Mouse (Mus musculus): ENCODE measurements around the gene Inhbc.
A peak's percentile ranks its signal among the peaks of the same experiment; 100 is the strongest.

The Inhbc gene

DNA sequence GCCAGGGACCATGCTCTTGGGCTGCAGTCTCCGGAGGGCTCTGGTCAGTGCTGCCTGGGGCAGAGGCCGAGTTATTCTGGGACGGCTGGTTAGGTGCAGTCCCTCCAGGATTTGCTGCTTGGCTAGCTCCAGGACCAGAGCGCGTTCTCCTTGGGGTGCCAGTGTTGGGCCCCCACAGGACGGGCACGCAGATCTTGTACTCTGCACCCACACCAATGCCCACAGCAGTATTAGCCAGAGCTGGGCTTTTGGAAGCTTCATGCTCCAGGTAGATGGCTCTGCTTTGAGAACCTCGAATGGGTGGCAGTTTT lies 19.0 kb downstream of the Inhbc start:
- no peak for DNase-seq

GRCm38 (mm10) chr10:127350594-127351284 lies 19.5 kb downstream of the Inhbc start:
- DNase-seq, result peak; percentile 80 to 89

GRCm38 (mm10) chr10:127349810-127350209 lies 20.4 kb downstream of the Inhbc start:
- DNase-seq, result no peak

- DNase-seq, result no peak
These were observed 21.3 kb downstream of the Inhbc start for GRCm38 (mm10) chr10:127348957-127349356.

- no peak for DNase-seq
These were observed 24.1 kb downstream of the Inhbc start for GRCm38 (mm10) chr10:127346173-127346572.

DNA sequence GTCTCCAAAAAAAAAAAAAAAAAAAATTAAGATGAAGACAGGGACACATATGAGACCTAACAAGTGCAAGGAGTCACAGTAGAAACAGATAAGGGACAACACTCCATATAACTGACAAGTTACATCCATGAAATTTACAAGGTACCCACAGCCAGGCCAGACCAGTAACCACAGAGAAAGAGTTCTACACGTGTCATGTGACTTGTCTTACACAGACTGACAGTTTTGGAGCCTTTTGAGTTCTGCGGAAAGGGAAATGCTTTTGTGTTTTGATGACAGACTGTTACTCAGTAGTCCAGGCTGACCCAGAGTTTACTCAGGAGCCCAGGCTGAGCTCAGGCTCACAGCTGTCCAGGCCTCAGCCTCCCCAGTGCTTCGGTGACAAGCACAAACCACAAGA lies 27.2 kb downstream of the Inhbc start:
- DNase-seq, result no peak

- peak; percentile 85 to 91 for DNase-seq
These were observed 28.2 kb downstream of the Inhbc start, which contains the start of gene Gli1 for GRCm38 (mm10) chr10:127341891-127342639. TSS of gene Gli1 (minus strand) at chr10:127341974.

GRCm38 (mm10) chr10:127341360-127341690 lies 28.9 kb downstream of the Inhbc start:
- DNase-seq, result no peak

DNA sequence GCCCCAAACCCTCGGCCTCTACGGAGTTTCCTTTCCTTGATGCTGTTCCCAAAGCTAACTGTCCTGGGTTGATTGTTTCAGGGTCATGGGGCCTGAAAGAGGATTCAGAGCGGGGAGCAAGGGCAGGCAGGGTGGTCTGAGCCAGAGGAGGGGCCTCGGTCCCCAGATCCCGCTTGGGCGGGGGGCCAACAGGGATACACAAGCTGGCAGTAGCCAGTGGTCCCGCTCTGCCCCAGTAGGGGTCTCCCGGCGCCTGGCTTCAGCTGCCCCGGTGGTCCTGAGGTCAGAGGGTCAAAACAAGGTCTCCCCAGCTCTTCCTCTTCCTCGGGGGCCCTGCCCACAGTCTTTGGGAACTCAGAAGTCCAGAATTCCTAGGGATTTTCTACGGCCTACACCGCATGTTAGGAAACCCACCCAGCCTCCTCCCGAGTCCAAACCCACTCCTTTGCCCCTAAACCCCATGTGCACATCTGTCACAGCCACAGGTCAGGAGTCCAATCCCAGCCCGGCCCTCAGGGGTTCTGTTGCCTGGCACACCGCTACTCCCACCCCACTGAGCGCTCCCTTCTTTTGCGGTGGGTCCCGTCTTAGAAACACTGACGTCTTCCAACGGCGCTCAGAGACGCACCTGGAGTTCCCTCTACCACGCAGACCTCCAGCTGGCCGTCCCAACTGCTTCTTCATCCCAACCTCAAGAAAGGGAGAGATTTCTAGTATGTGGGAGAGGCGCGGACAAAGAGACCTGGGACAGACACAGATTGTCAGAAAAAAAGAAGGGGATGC lies 29.5 kb downstream of the Inhbc start:
- peak in 1 of 2 experiments; percentile 50 for DNase-seq

- peak in 1 of 2 experiments; percentile 50 for DNase-seq
These were observed 30.3 kb downstream of the Inhbc start for GRCm38 (mm10) chr10:127339683-127340576.

- peak; percentile 88 to 93 for DNase-seq
These were observed 31.1 kb downstream of the Inhbc start for GRCm38 (mm10) chr10:127338930-127339682.

DNA sequence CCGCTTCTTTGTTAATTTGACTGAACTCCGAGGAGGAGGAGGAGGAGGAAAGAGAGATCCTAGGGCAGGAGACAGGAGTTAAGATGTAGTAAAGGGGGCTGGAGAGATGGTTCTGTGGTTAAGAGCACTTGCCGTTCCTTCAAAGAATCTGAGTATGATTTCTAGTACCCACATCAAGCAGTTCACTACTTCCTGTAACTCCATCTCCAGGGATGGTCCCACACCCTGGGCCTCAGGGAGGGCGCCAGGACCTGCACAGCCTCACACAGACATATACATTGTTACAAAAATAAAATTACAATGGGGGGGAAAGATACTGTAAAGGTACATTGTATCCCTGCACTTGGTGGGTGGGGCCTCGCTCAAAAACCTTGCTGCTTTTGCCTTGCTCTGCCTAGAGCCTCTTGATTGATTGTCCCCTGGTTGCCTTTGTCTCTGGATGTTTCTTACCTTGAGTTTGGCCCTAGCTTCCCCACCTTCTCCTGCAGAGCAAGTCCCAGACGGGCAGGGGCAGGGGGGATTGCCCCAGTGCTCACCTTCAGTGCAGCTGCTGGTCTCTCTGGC lies 32.6 kb downstream of the Inhbc start:
- DNase-seq, result no peak

DNA sequence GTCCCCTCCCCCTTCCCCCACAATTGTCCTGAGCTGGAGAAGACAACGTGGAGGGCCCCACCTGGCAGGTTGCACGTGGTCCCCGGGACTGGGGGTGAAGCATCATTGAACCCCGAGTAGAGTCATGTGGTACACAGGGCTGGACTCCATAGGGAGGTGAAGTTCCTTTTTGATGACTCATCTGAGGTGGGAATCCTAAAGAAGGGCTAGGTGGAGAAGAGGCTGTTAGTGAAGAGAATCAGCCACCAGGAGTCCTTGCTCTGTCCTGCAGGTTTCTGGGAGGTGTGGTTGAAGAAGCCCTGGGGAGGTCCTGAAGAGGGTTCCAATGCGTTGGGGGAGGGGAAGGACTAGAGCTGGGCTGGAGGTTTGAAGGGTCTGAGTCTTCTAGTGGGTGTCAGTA lies 33.3 kb downstream of the Inhbc start:
- DNase-seq, result no peak

GRCm38 (mm10) chr10:127335271-127335670 lies 35.0 kb downstream of the Inhbc start:
- DNase-seq, result no peak

GRCm38 (mm10) chr10:127333152-127333551 lies 37.1 kb downstream of the Inhbc start:
- DNase-seq, result no peak

GRCm38 (mm10) chr10:127332211-127332874 lies 37.9 kb downstream of the Inhbc start:
- DNase-seq, result no peak

- no peak for DNase-seq
These were observed 40.0 kb downstream of the Inhbc start for GRCm38 (mm10) chr10:127330212-127330611.

GRCm38 (mm10) chr10:127327461-127328145 lies 42.6 kb downstream of the Inhbc start:
- peak in 1 of 2 experiments; percentile 57 for DNase-seq

DNA sequence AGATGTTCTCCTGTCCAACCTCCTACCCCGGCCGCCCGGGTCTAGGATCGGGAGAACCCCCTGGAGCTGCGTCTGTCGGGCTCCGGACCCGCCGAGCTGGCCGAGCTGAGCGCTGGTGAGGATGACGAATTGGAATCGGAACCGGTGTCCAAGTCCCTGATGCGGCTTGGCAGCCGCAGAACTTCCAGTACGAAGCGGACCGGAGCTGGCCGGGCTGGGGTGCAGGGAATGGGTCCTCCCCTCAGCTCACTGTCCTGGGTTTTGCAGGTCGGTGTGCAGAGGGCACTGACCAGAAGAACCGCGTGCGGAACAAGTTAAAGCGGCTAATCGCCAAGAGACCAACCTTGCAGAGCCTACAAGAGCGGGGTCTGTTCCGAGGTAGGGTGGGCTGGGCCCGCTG lies 43.4 kb downstream of the Inhbc start:
- peak in 1 of 2 experiments; percentile 45 for DNase-seq
